Mouse (Mus musculus) intestine, embryonic 15.5 days (tissue): ENCODE data around the gene Arntl. TPM values are rescaled to one million over a fixed set of nuclear protein-coding genes. Genes with fewer than 3 reads are reported as not detected.

Source experiments
- ATAC-seq: fragments of 200-750 bp; cut with Nextera tagmentation; 2 replicates; pipeline ENCODE4 v1.8.0; 2017; ENCODE audit warnings: moderate TSS enrichment, moderate library complexity
- H3K27ac ChIP-seq: fragments of 300-500 bp; sonication (generic); 2 replicates; pipeline ENCODE4 v1.5.1; 2015; ENCODE audit warnings: mild to moderate bottlenecking, inconsistent platforms
- H3K27me3 ChIP-seq: fragments of 300-500 bp; sonication (generic); replicated peaks from 2 replicates; pipeline ENCODE4 v1.6.1; 2015; ENCODE audit warnings: inconsistent platforms
- H3K36me3 ChIP-seq: fragments of 300-500 bp; sonication (generic); 2 replicates; pipeline ENCODE4 v1.6.1; 2015; ENCODE audit warnings: inconsistent platforms
- H3K4me1 ChIP-seq: fragments of 300-500 bp; sonication (generic); replicated peaks from 2 replicates; pipeline ENCODE4 v1.6.1; 2015; ENCODE audit warnings: inconsistent platforms
- H3K4me2 ChIP-seq: fragments of 300-500 bp; sonication (generic); replicated peaks from 2 replicates; pipeline ENCODE4 v1.6.1; 2015; ENCODE audit warnings: mild to moderate bottlenecking, inconsistent platforms
- H3K4me3 ChIP-seq: fragments of 300-500 bp; sonication (generic); replicated peaks from 2 replicates; pipeline ENCODE4 v1.5.1; 2015; ENCODE audit warnings: inconsistent platforms
- H3K9ac ChIP-seq: fragments of 300-500 bp; sonication (generic); 2 replicates; pipeline ENCODE4 v1.6.1; 2015; ENCODE audit warnings: inconsistent platforms
- H3K9me3 ChIP-seq: fragments of 300-500 bp; sonication (generic); 2 replicates; pipeline ENCODE4 v1.6.1; 2016; ENCODE audit warnings: inconsistent platforms
- WGBS: fragments of 180-500 bp; shearing (Covaris S2); methylation state at CpG from one replicate; pipeline ENCODE4 v1.1.7; 2015; 5-methylcytosine and 5-hydroxymethylcytosine counted together
- polyA plus RNA-seq: library from polyadenylated mRNA; unstranded; fragments of >200 nt; fragmentation: Nextera tagmentation; extraction: Ambion mirVana; gene quantifications from 2 replicates; pipeline ENCODE4 v1.2.1, GENCODE M21; 2015

The Arntl gene
- polyA plus RNA-seq, 1 experiment from 2014 or later: 8.5 TPM

- Histone ChIP-seq H3K27ac (no peak overlapping the region), H3K36me3 (no peaks in the 10 kb centered on the region), H3K4me1 (0 out of 2 replicates have a peak, but pooled peaks cover 7% of the 10 kb centered on the region), H3K27me3 (peaks cover 4% of the 10 kb centered on the region; the same call in 1 of the 2 replicates), H3K9me3 (no peaks in the 10 kb centered on the region), H3K4me3 (no peak overlapping the region), H3K4me2 (0 out of 2 replicates have a peak overlapping the region, but pooled peaks have one; percentile 0), H3K9ac (no peak overlapping the region)
- ATAC-seq: peak; percentile 78
- WGBS: 34% methylated on average over 6 of the region's 6 CpGs
Observed at GRCm38 (mm10) chr7:113214245-113215169, 7.2 kb downstream of the Arntl start.

- Histone ChIP-seq H3K9ac (no peak overlapping the region), H3K27me3 (no peaks in the 10 kb centered on the region), H3K27ac (no peak overlapping the region), H3K4me3 (no peak overlapping the region), H3K4me2 (no peak overlapping the region), H3K36me3 (no peaks in the 10 kb centered on the region), H3K9me3 (no peaks in the 10 kb centered on the region), H3K4me1 (0 out of 2 replicates have a peak, but pooled peaks cover 7% of the 10 kb centered on the region)
- ATAC-seq: no peak
- 58% methylated on average over 8 of the region's 8 CpGs for WGBS
Observed at GRCm38 (mm10) chr7:113216152-113216551, 8.9 kb downstream of the Arntl start.

GRCm38 (mm10) chr7:113219416-113219815, 12.2 kb downstream of the Arntl start:
- 59% methylated on average over 13 of the region's 13 CpGs for WGBS
- H3K4me1 ChIP-seq: 0 out of 2 replicates have a peak, but pooled peaks cover 5% of the 10 kb centered on the region
- no peak overlapping the region for H3K4me3 ChIP-seq
- no peak for ATAC-seq
- H3K9me3 ChIP-seq: no peaks in the 10 kb centered on the region
- no peak overlapping the region for H3K27ac ChIP-seq
- no peak overlapping the region for H3K9ac ChIP-seq
- no peaks in the 10 kb centered on the region for H3K27me3 ChIP-seq
- no peak overlapping the region for H3K4me2 ChIP-seq
- no peaks in the 10 kb centered on the region for H3K36me3 ChIP-seq

GRCm38 (mm10) chr7:113219864-113220263, 12.6 kb downstream of the Arntl start:
- ATAC-seq: no peak

GRCm38 (mm10) chr7:113220691-113221238, 13.5 kb downstream of the Arntl start:
- Histone ChIP-seq H3K36me3 (no peaks in the 10 kb centered on the region), H3K4me3 (no peak overlapping the region), H3K4me2 (no peak overlapping the region), H3K27ac (no peak overlapping the region), H3K9me3 (no peaks in the 10 kb centered on the region), H3K27me3 (no peaks in the 10 kb centered on the region), H3K9ac (no peak overlapping the region), H3K4me1 (no peaks in the 10 kb centered on the region)
- no peak for ATAC-seq
- WGBS: 75% methylated on average over 6 of the region's 6 CpGs

More at GRCm38 (mm10) chr7:113219864-113220263, 12.6 kb downstream of the Arntl start:
- no peak overlapping the region for H3K4me3 ChIP-seq
- H3K36me3 ChIP-seq: no peaks in the 10 kb centered on the region
- no peaks in the 10 kb centered on the region for H3K27me3 ChIP-seq
- no peak overlapping the region for H3K4me2 ChIP-seq
- 0 out of 2 replicates have a peak, but pooled peaks cover under 1% of the 10 kb centered on the region for H3K4me1 ChIP-seq
- H3K9me3 ChIP-seq: no peaks in the 10 kb centered on the region
- H3K27ac ChIP-seq: no peak overlapping the region
- WGBS: 83% methylated on average over 3 of the region's 3 CpGs
- no peak overlapping the region for H3K9ac ChIP-seq

- Histone ChIP-seq H3K4me3 (no peak overlapping the region), H3K4me1 (no peaks in the 10 kb centered on the region), H3K4me2 (no peak overlapping the region), H3K9me3 (no peaks in the 10 kb centered on the region), H3K36me3 (no peaks in the 10 kb centered on the region), H3K9ac (no peak overlapping the region), H3K27me3 (no peaks in the 10 kb centered on the region), H3K27ac (no peak overlapping the region)
- no peak for ATAC-seq
- 78% methylated on average over 5 of the region's 5 CpGs for WGBS
Observed at GRCm38 (mm10) chr7:113222821-113223220, 15.6 kb downstream of the Arntl start.

GRCm38 (mm10) chr7:113224620-113225019, 17.4 kb downstream of the Arntl start:
- peak; percentile 34; the same call in 1 of the 2 replicates for ATAC-seq
- Histone ChIP-seq H3K4me2 (no peak overlapping the region), H3K36me3 (no peaks in the 10 kb centered on the region), H3K27ac (no peak overlapping the region), H3K9ac (no peak overlapping the region), H3K9me3 (no peaks in the 10 kb centered on the region), H3K4me1 (no peaks in the 10 kb centered on the region), H3K27me3 (no peaks in the 10 kb centered on the region), H3K4me3 (no peak overlapping the region)
- WGBS: 100% methylated on average over 1 of the region's 1 CpGs

GRCm38 (mm10) chr7:113228498-113228897, 21.2 kb downstream of the Arntl start:
- Histone ChIP-seq H3K27me3 (no peaks in the 10 kb centered on the region), H3K9me3 (no peaks in the 10 kb centered on the region; the same call in 1 of the 2 replicates), H3K4me2 (no peak overlapping the region), H3K36me3 (no peaks in the 10 kb centered on the region), H3K9ac (no peak overlapping the region), H3K4me1 (no peaks in the 10 kb centered on the region), H3K4me3 (no peak overlapping the region), H3K27ac (no peak overlapping the region)
- WGBS: 68% methylated on average over 6 of the region's 6 CpGs
- ATAC-seq: no peak

GRCm38 (mm10) chr7:113236135-113236534, 28.9 kb downstream of the Arntl start:
- no peak overlapping the region for H3K4me3 ChIP-seq
- no peak overlapping the region for H3K9ac ChIP-seq
- no peaks in the 10 kb centered on the region for H3K9me3 ChIP-seq
- 89% methylated on average over 8 of the region's 8 CpGs for WGBS
- H3K36me3 ChIP-seq: no peaks in the 10 kb centered on the region
- no peak overlapping the region for H3K27ac ChIP-seq
- H3K27me3 ChIP-seq: no peaks in the 10 kb centered on the region
- ATAC-seq: no peak
- H3K4me1 ChIP-seq: peaks cover 5% of the 10 kb centered on the region; the same call in 1 of the 2 replicates
- no peak overlapping the region for H3K4me2 ChIP-seq

- no peak overlapping the region for H3K4me2 ChIP-seq
- H3K27ac ChIP-seq: no peak overlapping the region
- no peak overlapping the region for H3K9ac ChIP-seq
- 78% methylated on average over 6 of the region's 6 CpGs for WGBS
- H3K36me3 ChIP-seq: no peaks in the 10 kb centered on the region
- H3K4me1 ChIP-seq: peaks cover 21% of the 10 kb centered on the region
- no peak overlapping the region for H3K4me3 ChIP-seq
- no peaks in the 10 kb centered on the region for H3K27me3 ChIP-seq
- ATAC-seq: no peak
- H3K9me3 ChIP-seq: no peaks in the 10 kb centered on the region
Observed at GRCm38 (mm10) chr7:113238365-113238764, 31.1 kb downstream of the Arntl start.

GRCm38 (mm10) chr7:113239448-113240130, 32.3 kb downstream of the Arntl start:
- H3K4me2 ChIP-seq: no peak overlapping the region
- no peaks in the 10 kb centered on the region for H3K27me3 ChIP-seq
- H3K27ac ChIP-seq: no peak overlapping the region
- 58% methylated on average over 4 of the region's 4 CpGs for WGBS
- peak; percentile 80 for ATAC-seq
- H3K4me3 ChIP-seq: no peak overlapping the region
- H3K36me3 ChIP-seq: no peaks in the 10 kb centered on the region
- peaks cover 21% of the 10 kb centered on the region for H3K4me1 ChIP-seq
- H3K9ac ChIP-seq: no peak overlapping the region
- H3K9me3 ChIP-seq: no peaks in the 10 kb centered on the region

GRCm38 (mm10) chr7:113240438-113240837, 33.2 kb downstream of the Arntl start:
- Histone ChIP-seq H3K9ac (no peak overlapping the region), H3K36me3 (no peaks in the 10 kb centered on the region), H3K9me3 (no peaks in the 10 kb centered on the region), H3K4me1 (peaks cover 21% of the 10 kb centered on the region), H3K27me3 (no peaks in the 10 kb centered on the region), H3K27ac (no peak overlapping the region), H3K4me3 (no peak overlapping the region), H3K4me2 (no peak overlapping the region)
- ATAC-seq: no peak
- WGBS: 83% methylated on average over 1 of the region's 1 CpGs
